Mouse (Mus musculus) MEL (cell line): ENCODE results near the gene Scn4a. TPM values are rescaled to one million over a fixed set of nuclear protein-coding genes. Genes with fewer than 3 reads are reported as not detected.

ENCODE experiments used
- DNase-seq: peaks from one replicate; pipeline ENCODE4 v3.0.0; 2011; ENCODE audit warnings: low read depth, low spot score
- H3K27ac ChIP-seq: 2 replicates; pipeline ENCODE4 v1.5.1; 2012; ENCODE audit warnings: low read depth, mild to moderate bottlenecking, control low read depth, low read length, moderate library complexity; ENCODE audit not compliant: control insufficient read depth
- H3K27me3 ChIP-seq, 2 experiments: fragments of 150-350 bp in 1 of 2; sonication (generic) in 1 of 2; 2 replicates each; pipeline ENCODE4 v1.6.1; 2012; ENCODE audit warnings: low read length in 2 of 2, mild to moderate bottlenecking in 2 of 2, improper control_type of control experiment in 1 of 2, moderate library complexity in 1 of 2; ENCODE audit not compliant: insufficient read depth in 2 of 2, control insufficient read depth in 1 of 2
- H3K36me3 ChIP-seq, 2 experiments: 2 replicates each; pipeline ENCODE4 v1.6.1; 2012 to 2014; ENCODE audit warnings: low read length in 2 of 2, improper control_type of control experiment in 1 of 2, inconsistent platforms in 1 of 2, mild to moderate bottlenecking in 1 of 2; ENCODE audit not compliant: insufficient read depth in 2 of 2, control insufficient read depth in 1 of 2
- H3K4me1 ChIP-seq, 2 experiments: fragments of 150-350 bp in 1 of 2; sonication (generic) in 1 of 2; 2 replicates each; pipeline ENCODE4 v1.6.1; 2012; ENCODE audit warnings: low read length in 2 of 2, improper control_type of control experiment in 1 of 2, mild to moderate bottlenecking in 1 of 2; ENCODE audit not compliant: insufficient read depth in 2 of 2, control insufficient read depth in 1 of 2
- H3K4me3 ChIP-seq, 2 experiments: fragments of 150-350 bp in 1 of 2; sonication (generic) in 1 of 2; 2 replicates each; pipeline ENCODE4 v1.5.1; 2012; ENCODE audit warnings: low read depth in 2 of 2, low read length in 2 of 2, mild to moderate bottlenecking in 2 of 2, moderate library complexity in 2 of 2, control low read depth in 1 of 2, improper control_type of control experiment in 1 of 2; ENCODE audit not compliant: control insufficient read depth in 1 of 2, insufficient read depth in 1 of 2
- H3K79me2 ChIP-seq: 2 replicates; pipeline ENCODE4 v1.6.1; 2012; ENCODE audit warnings: mild to moderate bottlenecking, low read length, moderate library complexity; ENCODE audit not compliant: control insufficient read depth, poor library complexity, insufficient read depth
- H3K9ac ChIP-seq: 2 replicates; pipeline ENCODE4 v1.6.1; 2012; ENCODE audit warnings: low read depth, mild to moderate bottlenecking, control low read depth, low read length, moderate library complexity; ENCODE audit not compliant: control insufficient read depth, poor library complexity, severe bottlenecking
- H3K9me3 ChIP-seq: fragments of 150-350 bp; sonication (generic); replicated peaks from 2 replicates; pipeline ENCODE4 v1.6.1; 2012; ENCODE audit warnings: mild to moderate bottlenecking, low read length, improper control_type of control experiment, moderate library complexity; ENCODE audit not compliant: insufficient read depth
- BHLHE40 ChIP-seq: IDR thresholded peaks from 2 replicates; pipeline ENCODE4 v1.6.1; 2012; ENCODE audit warnings: low read depth, mild to moderate bottlenecking, inconsistent platforms, low read length, improper control_type of control experiment, borderline replicate concordance
- CTCF ChIP-seq, 3 experiments: IDR thresholded peaks in 2 of 3; conservative IDR thresholded peaks in 1 of 3; 2 replicates each; pipeline ENCODE4 v1.5.1; 2011 to 2012; ENCODE audit warnings: low read length in 3 of 3, low read depth in 2 of 3, mild to moderate bottlenecking in 2 of 3, improper control_type of control experiment in 1 of 3, inconsistent platforms in 1 of 3, mixed read lengths in 1 of 3, moderate library complexity in 1 of 3; ENCODE audit not compliant: control insufficient read depth in 1 of 3, insufficient read depth in 1 of 3, poor library complexity in 1 of 3, severe bottlenecking in 1 of 3
- E2F4 ChIP-seq: IDR thresholded peaks from 2 replicates; pipeline ENCODE4 v1.6.1; 2011; ENCODE audit warnings: low read depth, low read length, improper control_type of control experiment, borderline replicate concordance
- ETS1 ChIP-seq: IDR thresholded peaks from 2 replicates; pipeline ENCODE4 v1.6.1; 2012; ENCODE audit warnings: low read depth, mild to moderate bottlenecking, inconsistent platforms, low read length, improper control_type of control experiment, moderate library complexity
- GABPA ChIP-seq: IDR thresholded peaks from 2 replicates; pipeline ENCODE4 v1.6.1; 2012; ENCODE audit warnings: low read depth, mild to moderate bottlenecking, inconsistent platforms, low read length, improper control_type of control experiment, moderate library complexity
- HCFC1 ChIP-seq: IDR thresholded peaks from 2 replicates; pipeline ENCODE4 v1.6.1; 2012; ENCODE audit warnings: low read depth, mild to moderate bottlenecking, inconsistent platforms, low read length, improper control_type of control experiment, moderate library complexity
- KAT2A ChIP-seq: conservative IDR thresholded peaks from 2 replicates; pipeline ENCODE4 v1.6.1; 2012; ENCODE audit warnings: low read depth, low read length, improper control_type of control experiment, inconsistent platforms
- MAX ChIP-seq: IDR thresholded peaks from 2 replicates; pipeline ENCODE4 v1.6.1; 2011; ENCODE audit warnings: low read length, improper control_type of control experiment
- MAZ ChIP-seq: IDR thresholded peaks from 2 replicates; pipeline ENCODE4 v1.6.1; 2012; ENCODE audit warnings: low read depth, mild to moderate bottlenecking, inconsistent platforms, low read length, improper control_type of control experiment
- MEF2A ChIP-seq: IDR thresholded peaks from 2 replicates; pipeline ENCODE4 v1.6.1; 2014; ENCODE audit warnings: low read depth, mild to moderate bottlenecking, inconsistent platforms, low read length, improper control_type of control experiment; ENCODE audit not compliant: poor library complexity, insufficient replicate concordance, severe bottlenecking; ENCODE audit errors: extremely low read depth
- MYB ChIP-seq: IDR thresholded peaks from 2 replicates; pipeline ENCODE4 v1.6.1; 2011; ENCODE audit warnings: mild to moderate bottlenecking, low read depth, low read length, improper control_type of control experiment
- MYC ChIP-seq: IDR thresholded peaks from 2 replicates; pipeline ENCODE4 v1.6.1; 2011; ENCODE audit warnings: low read depth, mild to moderate bottlenecking, low read length, improper control_type of control experiment, moderate library complexity
- NRF1 ChIP-seq: IDR thresholded peaks from 2 replicates; pipeline ENCODE4 v1.6.1; 2014; ENCODE audit warnings: low read depth, mild to moderate bottlenecking, inconsistent platforms, low read length, improper control_type of control experiment, moderate library complexity; ENCODE audit not compliant: poor library complexity, insufficient read depth, severe bottlenecking
- POLR2A ChIP-seq, 2 experiments: IDR thresholded peaks; 2 replicates each; pipeline ENCODE4 v1.6.1; 2011 to 2012; ENCODE audit warnings: low read length in 2 of 2, mild to moderate bottlenecking in 2 of 2, control low read depth in 1 of 2, improper control_type of control experiment in 1 of 2, low read depth in 1 of 2, moderate library complexity in 1 of 2; ENCODE audit not compliant: control insufficient read depth in 1 of 2, insufficient read depth in 1 of 2, poor library complexity in 1 of 2
- POLR2AphosphoS5 ChIP-seq: IDR thresholded peaks from 2 replicates; pipeline ENCODE4 v1.6.1; 2012; ENCODE audit warnings: low read depth, borderline replicate concordance, mild to moderate bottlenecking, inconsistent platforms, low read length, moderate library complexity, mixed read lengths
- SIN3A ChIP-seq: IDR thresholded peaks from 2 replicates; pipeline ENCODE4 v1.6.1; 2012; ENCODE audit warnings: low read length, improper control_type of control experiment, inconsistent platforms
- TCF12 ChIP-seq: IDR thresholded peaks from 2 replicates; pipeline ENCODE4 v1.6.1; 2014; ENCODE audit warnings: low read depth, mild to moderate bottlenecking, inconsistent platforms, low read length, improper control_type of control experiment, moderate library complexity
- USF2 ChIP-seq, 2 experiments: IDR thresholded peaks; 2 replicates each; pipeline ENCODE4 v1.6.1; 2011 to 2012; ENCODE audit warnings: improper control_type of control experiment in 2 of 2, low read length in 2 of 2, borderline replicate concordance in 1 of 2, inconsistent platforms in 1 of 2, low read depth in 1 of 2, mild to moderate bottlenecking in 1 of 2; ENCODE audit not compliant: insufficient read depth in 1 of 2
- ZKSCAN1 ChIP-seq: IDR thresholded peaks from 2 replicates; pipeline ENCODE4 v1.6.1; 2012; ENCODE audit warnings: low read depth, mild to moderate bottlenecking, inconsistent platforms, low read length, improper control_type of control experiment, moderate library complexity
- ZMIZ1 ChIP-seq: IDR thresholded peaks from 2 replicates; pipeline ENCODE4 v1.6.1; 2012; ENCODE audit warnings: low read depth, mild to moderate bottlenecking, inconsistent platforms, low read length, improper control_type of control experiment, moderate library complexity
- polyA plus RNA-seq, 2 experiments: library from polyadenylated mRNA; stranded (reverse) in 1 of 2; unstranded in 1 of 2; fragments of >175 nt in 1 of 2; fragments of >200 nt in 1 of 2; gene quantifications; 2 replicates each; pipeline versions ENCODE4 v1.2.1 to v1.2.4; 2012; ENCODE audit warnings: low replicate concordance in 2 of 2, low read depth in 1 of 2; ENCODE audit not compliant: insufficient read length in 2 of 2, insufficient read depth in 1 of 2, missing spikeins in 1 of 2
- total RNA-seq: library from RNA; depleted of rRNA; stranded (reverse); fragments of 300-350 nt; gene quantifications from 2 replicates; pipeline ENCODE4 v1.2.3, GENCODE M21; 2012

The Scn4a gene
- total and polyA plus RNA-seq, 3 experiments = 0.04 to 0.15 TPM; not detected in 1

DNA sequence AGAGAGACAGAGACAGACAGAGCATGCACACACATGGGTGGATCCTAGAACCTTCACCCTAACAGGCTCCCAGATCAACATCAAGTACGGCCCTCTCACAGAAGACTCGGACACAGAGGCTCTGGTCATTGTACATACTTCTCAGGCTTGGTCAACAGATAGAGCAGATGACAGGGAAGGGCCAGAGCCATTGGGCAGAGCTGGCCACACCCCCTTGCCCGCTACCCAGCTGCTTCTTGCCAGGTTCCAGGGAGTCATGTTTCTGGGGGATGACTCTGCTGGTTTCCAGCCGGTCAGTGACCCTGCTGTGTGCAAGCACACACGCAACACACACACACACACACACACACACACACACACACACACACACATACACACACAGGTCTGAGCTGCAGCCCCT is 2.2 kb downstream of the Scn4a start:
- Histone ChIP-seq H3K36me3 (no peaks in the 10 kb centered on the region), H3K27ac (no peak overlapping the region), H3K27me3 (peaks cover 5 to 14% of the 10 kb centered on the region in 2 experiments; a peak in 3 of 4 replicates), H3K9ac (no peak overlapping the region), H3K4me3 (no peak overlapping the region), H3K79me2 (no peaks in the 10 kb centered on the region), H3K4me1 (peaks cover 0 to 10% of the 10 kb centered on the region in 2 experiments; a peak in 3 of 4 replicates), H3K9me3 (no peaks in the 10 kb centered on the region)
- DNase-seq = no peak
- TF ChIP-seq CTCF (IDR thresholded peaks at IDR 0.05 in 2 of 3, conservative IDR thresholded peaks at IDR 0.05 in 1 of 3; ENCODE audit: control insufficient read depth in 1 of 3, insufficient read depth in 1 of 3, low read depth in 2 of 3, low read length in 3 of 3, poor library complexity in 1 of 3, severe bottlenecking in 1 of 3) = no peak
- TF ChIP-seq TCF12 = no peak
- no peak for TF ChIP-seq USF2 (IDR thresholded peaks at IDR 0.05; ENCODE audit: borderline replicate concordance in 1 of 2, insufficient read depth in 1 of 2, low read depth in 1 of 2, low read length in 2 of 2)
- TF ChIP-seq MAZ = no peak
- no peak for TF ChIP-seq NRF1
- no peak for TF ChIP-seq POLR2AphosphoS5

GRCm38 (mm10) chr11:106349772-106350171 is 3.3 kb downstream of the Scn4a start:
- TF ChIP-seq MYC (no peak), ZMIZ1 (no peak), POLR2A (IDR thresholded peaks at IDR 0.05; ENCODE audit: control insufficient read depth in 1 of 2, insufficient read depth in 1 of 2, low read depth in 1 of 2, low read length in 2 of 2, poor library complexity in 1 of 2) (no peak), HCFC1 (no peak), POLR2AphosphoS5 (no peak), ZKSCAN1 (no peak), MAX (no peak), KAT2A (no peak), SIN3A (no peak), E2F4 (no peak), ETS1 (no peak), MYB (no peak), MEF2A (no peak), GABPA (no peak), BHLHE40 (no peak)
- no peaks in the 10 kb centered on the region for H3K9me3 ChIP-seq
- H3K9ac ChIP-seq = no peak overlapping the region
- H3K4me1 ChIP-seq = peaks cover 0 to 10% of the 10 kb centered on the region in 2 experiments; a peak in 3 of 4 replicates
- no peaks in the 10 kb centered on the region for H3K36me3 ChIP-seq
- no peaks in the 10 kb centered on the region for H3K79me2 ChIP-seq
- H3K27me3 ChIP-seq = peaks cover 2 to 11% of the 10 kb centered on the region in 2 experiments; a peak in 3 of 4 replicates
- peak; percentile 55 for DNase-seq
- H3K4me3 ChIP-seq = no peak overlapping the region
- H3K27ac ChIP-seq = no peak overlapping the region
